Mouse (Mus musculus): Measurements from ENCODE around the gene Slc10a1. TPM values are rescaled to one million over a fixed set of nuclear protein-coding genes. Genes with fewer than 3 reads are reported as not detected.
A peak's percentile ranks its signal among the peaks of the same experiment; 100 is the strongest.

Slc10a1 gene
- polyA plus RNA-seq, 1 experiment from 2014 or later: 0.53 TPM

- DNase-seq: peak; percentile 15
- Histone ChIP-seq H3K27ac (ENCODE audit: low read depth) (no peak overlapping the region), H3K4me2 (peak overlapping the region; percentile 48), H3K4me3 (ENCODE audit: low read depth, low read length) (peak overlapping the region; percentile 16; the same call in 1 of the 2 replicates), H3K36me3 (ENCODE audit: insufficient read depth) (no peaks in the 10 kb centered on the region), H3K4me1 (ENCODE audit: insufficient read depth) (no peaks in the 10 kb centered on the region), H3K9me3 (ENCODE audit: low read depth, low read length) (no peaks in the 10 kb centered on the region), H3K9ac (no peak overlapping the region), H3K27me3 (ENCODE audit: insufficient read depth, low read length) (no peaks in the 10 kb centered on the region)
- ATAC-seq (ENCODE audit: insufficient read depth): no peak
- TF ChIP-seq CTCF (IDR thresholded peaks at IDR 0.05; ENCODE audit: low read depth): no peak
- 7% methylated on average over 33 of the region's 33 CpGs for WGBS
Measured at GRCm38 (mm10) chr12:80998528-80999221, 30.2 kb upstream of the Slc10a1 start.

- 73% methylated on average over 4 of the region's 4 CpGs for WGBS
- no peaks in the 10 kb centered on the region for H3K9me3 ChIP-seq (ENCODE audit: low read depth, low read length)
- no peak overlapping the region for H3K4me2 ChIP-seq
- H3K4me1 ChIP-seq (ENCODE audit: insufficient read depth): no peaks in the 10 kb centered on the region
- no peak for ATAC-seq (ENCODE audit: insufficient read depth)
- H3K4me3 ChIP-seq (ENCODE audit: low read depth, low read length): no peak overlapping the region
- no peak for DNase-seq
- H3K9ac ChIP-seq: no peak overlapping the region
- TF ChIP-seq CTCF (IDR thresholded peaks at IDR 0.05; ENCODE audit: low read depth): no peak
- no peaks in the 10 kb centered on the region for H3K36me3 ChIP-seq (ENCODE audit: insufficient read depth)
- no peaks in the 10 kb centered on the region for H3K27me3 ChIP-seq (ENCODE audit: insufficient read depth, low read length)
- H3K27ac ChIP-seq (ENCODE audit: low read depth): no peak overlapping the region
Measured at GRCm38 (mm10) chr12:80997652-80998051, 29.1 kb upstream of the Slc10a1 start.

GRCm38 (mm10) chr12:80995326-80995725 lies 26.8 kb upstream of the Slc10a1 start:
- Histone ChIP-seq H3K27me3 (ENCODE audit: insufficient read depth, low read length) (no peaks in the 10 kb centered on the region), H3K9me3 (ENCODE audit: low read depth, low read length) (no peaks in the 10 kb centered on the region), H3K9ac (no peak overlapping the region), H3K4me1 (ENCODE audit: insufficient read depth) (no peaks in the 10 kb centered on the region), H3K4me2 (no peak overlapping the region), H3K36me3 (ENCODE audit: insufficient read depth) (no peaks in the 10 kb centered on the region), H3K27ac (ENCODE audit: low read depth) (no peak overlapping the region), H3K4me3 (ENCODE audit: low read depth, low read length) (no peak overlapping the region)
- DNase-seq (no peak), ATAC-seq (ENCODE audit: insufficient read depth) (no peak)
- no peak for TF ChIP-seq CTCF (IDR thresholded peaks at IDR 0.05; ENCODE audit: low read depth)
- WGBS: 81% methylated on average over 4 of the region's 4 CpGs

GRCm38 (mm10) chr12:80993773-80994172 lies 25.3 kb upstream of the Slc10a1 start:
- no peak overlapping the region for H3K27ac ChIP-seq (ENCODE audit: low read depth)
- no peak for ATAC-seq (ENCODE audit: insufficient read depth)
- H3K4me3 ChIP-seq (ENCODE audit: low read depth, low read length): no peak overlapping the region
- H3K9ac ChIP-seq: no peak overlapping the region
- TF ChIP-seq CTCF (IDR thresholded peaks at IDR 0.05; ENCODE audit: low read depth): no peak
- no peaks in the 10 kb centered on the region for H3K9me3 ChIP-seq (ENCODE audit: low read depth, low read length)
- no peaks in the 10 kb centered on the region for H3K27me3 ChIP-seq (ENCODE audit: insufficient read depth, low read length)
- DNase-seq: no peak
- H3K36me3 ChIP-seq (ENCODE audit: insufficient read depth): no peaks in the 10 kb centered on the region
- H3K4me2 ChIP-seq: no peak overlapping the region
- 61% methylated on average over 1 of the region's 1 CpGs for whole genome bisulfite sequencing
- H3K4me1 ChIP-seq (ENCODE audit: insufficient read depth): no peaks in the 10 kb centered on the region

- Histone ChIP-seq H3K4me1 (ENCODE audit: insufficient read depth) (no peaks in the 10 kb centered on the region), H3K9ac (no peak overlapping the region), H3K36me3 (ENCODE audit: insufficient read depth) (no peaks in the 10 kb centered on the region), H3K9me3 (ENCODE audit: low read depth, low read length) (no peaks in the 10 kb centered on the region), H3K4me3 (ENCODE audit: low read depth, low read length) (no peak overlapping the region), H3K4me2 (no peak overlapping the region), H3K27me3 (ENCODE audit: insufficient read depth, low read length) (no peaks in the 10 kb centered on the region), H3K27ac (ENCODE audit: low read depth) (no peak overlapping the region)
- ATAC-seq (ENCODE audit: insufficient read depth) (no peak), DNase-seq (no peak)
- no peak for TF ChIP-seq CTCF (IDR thresholded peaks at IDR 0.05; ENCODE audit: low read depth)
- WGBS: 79% methylated on average over 8 of the region's 8 CpGs
Measured at GRCm38 (mm10) chr12:80992540-80993122, 24.1 kb upstream of the Slc10a1 start.

- no peak overlapping the region for H3K4me2 ChIP-seq
- H3K27me3 ChIP-seq (ENCODE audit: insufficient read depth, low read length): no peaks in the 10 kb centered on the region
- DNase-seq (no peak), ATAC-seq (ENCODE audit: insufficient read depth) (no peak)
- 81% methylated on average over 10 of the region's 10 CpGs for WGBS
- H3K4me1 ChIP-seq (ENCODE audit: insufficient read depth): no peaks in the 10 kb centered on the region
- no peak overlapping the region for H3K27ac ChIP-seq (ENCODE audit: low read depth)
- TF ChIP-seq CTCF (IDR thresholded peaks at IDR 0.05; ENCODE audit: low read depth): no peak
- no peak overlapping the region for H3K9ac ChIP-seq
- H3K4me3 ChIP-seq (ENCODE audit: low read depth, low read length): no peak overlapping the region
- H3K36me3 ChIP-seq (ENCODE audit: insufficient read depth): no peaks in the 10 kb centered on the region
- no peaks in the 10 kb centered on the region for H3K9me3 ChIP-seq (ENCODE audit: low read depth, low read length)
Measured at GRCm38 (mm10) chr12:80991806-80992205, 23.3 kb upstream of the Slc10a1 start.

- Histone ChIP-seq H3K4me1 (ENCODE audit: insufficient read depth) (no peaks in the 10 kb centered on the region), H3K9me3 (ENCODE audit: low read depth, low read length) (no peaks in the 10 kb centered on the region), H3K4me2 (no peak overlapping the region), H3K4me3 (ENCODE audit: low read depth, low read length) (no peak overlapping the region), H3K27me3 (ENCODE audit: insufficient read depth, low read length) (no peaks in the 10 kb centered on the region), H3K27ac (ENCODE audit: low read depth) (no peak overlapping the region), H3K36me3 (ENCODE audit: insufficient read depth) (no peaks in the 10 kb centered on the region), H3K9ac (no peak overlapping the region)
- no peak for ATAC-seq (ENCODE audit: insufficient read depth)
- WGBS: 85% methylated on average over 13 of the region's 13 CpGs
- no peak for DNase-seq
- no peak for TF ChIP-seq CTCF (IDR thresholded peaks at IDR 0.05; ENCODE audit: low read depth)
Measured at GRCm38 (mm10) chr12:80990901-80991445, 22.5 kb upstream of the Slc10a1 start.
